Mouse (Mus musculus): ENCODE data around the gene Dus2.

- TF ChIP-seq ZC3H11A (IDR thresholded peaks at IDR 0.05; ENCODE audit: borderline replicate concordance, low read depth, low read length), result no peak
- TF ChIP-seq MAFK (IDR thresholded peaks at IDR 0.05; ENCODE audit: insufficient read depth, low read depth, low read length), result no peak
- TF ChIP-seq HCFC1 (IDR thresholded peaks at IDR 0.05; ENCODE audit: borderline replicate concordance, insufficient read depth, low read length), result no peak
- TF ChIP-seq ZNF384 (IDR thresholded peaks at IDR 0.05; ENCODE audit: low read depth, low read length), result no peak
Measured at GRCm38 (mm10) chr8:106072113-106072512, 81.0 kb downstream of the Dus2 start.
